Mouse (Mus musculus): ENCODE measurements around the gene Wwox. TPM values are rescaled to one million over a fixed set of nuclear protein-coding genes. Genes with fewer than 3 reads are reported as not detected.

Wwox gene
- polyA plus RNA-seq, 1 experiment from 2014 or later, result 11.6 TPM

DNA sequence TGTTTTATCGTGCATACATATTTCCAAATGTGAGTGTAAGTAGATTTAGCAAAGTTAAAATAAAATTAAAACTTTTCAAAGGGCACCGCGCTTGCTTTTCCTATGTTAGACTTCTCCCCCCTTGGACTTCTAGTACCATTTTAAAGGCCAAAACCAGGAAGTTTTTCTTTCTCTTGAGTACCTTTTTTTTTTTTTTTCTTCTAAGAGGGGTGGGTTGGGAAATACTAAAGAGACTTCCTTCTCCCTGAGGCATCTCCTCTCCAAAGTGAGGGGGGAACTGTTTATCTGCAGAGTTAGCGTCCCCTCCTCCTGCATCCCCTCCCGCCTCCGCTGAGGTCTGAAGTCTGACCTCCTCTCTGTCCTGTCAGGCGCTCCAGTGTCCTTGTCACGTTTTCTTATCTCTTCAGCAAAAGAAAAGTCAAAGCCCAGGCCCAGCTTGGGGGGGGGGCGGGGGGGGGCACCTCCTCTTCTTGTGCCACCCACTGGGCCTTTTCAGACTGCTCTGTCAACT is 437.3 kb downstream of the Wwox start:
- Histone ChIP-seq H3K27ac (ENCODE audit: low read length) (peak overlapping the region; percentile 77), H3K9me3 (ENCODE audit: low read length) (no peaks in the 10 kb centered on the region), H3K4me2 (replicated peaks; ENCODE audit: low read depth, low read length) (peak overlapping the region; percentile 32; the same call in 1 of the 2 replicates), H3K9ac (replicated peaks; ENCODE audit: low read depth) (no peak overlapping the region), H3K36me3 (ENCODE audit: insufficient read depth, low read length) (no peaks in the 10 kb centered on the region), H3K4me3 (ENCODE audit: low read depth, low read length) (no peak overlapping the region), H3K27me3 (replicated peaks; ENCODE audit: insufficient read depth, low read length) (no peaks in the 10 kb centered on the region), H3K4me1 (ENCODE audit: insufficient read depth, low read depth, low read length) (peaks cover 8% of the 10 kb centered on the region)
- TF ChIP-seq EP300 (IDR thresholded peaks at IDR 0.05) (peak; percentile 28; the same call in 1 of the 2 replicates), CTCF (IDR thresholded peaks at IDR 0.05) (no peak)
- DNase-seq (ENCODE audit: low spot score) (peak; percentile 65), ATAC-seq (peak; percentile 14; the same call in 1 of the 2 replicates)
- WGBS, result 15% methylated on average over 9 of the region's 9 CpGs

GRCm38 (mm10) chr8:114877234-114877633 is 437.8 kb downstream of the Wwox start:
- Histone ChIP-seq H3K9ac (replicated peaks; ENCODE audit: low read depth) (no peak overlapping the region), H3K4me1 (ENCODE audit: insufficient read depth, low read depth, low read length) (peaks cover 8% of the 10 kb centered on the region), H3K27me3 (replicated peaks; ENCODE audit: insufficient read depth, low read length) (no peaks in the 10 kb centered on the region), H3K4me3 (ENCODE audit: low read depth, low read length) (no peak overlapping the region), H3K27ac (ENCODE audit: low read length) (no peak overlapping the region), H3K4me2 (replicated peaks; ENCODE audit: low read depth, low read length) (no peak overlapping the region; the same call in 1 of the 2 replicates), H3K36me3 (ENCODE audit: insufficient read depth, low read length) (no peaks in the 10 kb centered on the region), H3K9me3 (ENCODE audit: low read length) (no peaks in the 10 kb centered on the region)
- DNase-seq (ENCODE audit: low spot score) (no peak), ATAC-seq (no peak)
- TF ChIP-seq CTCF (IDR thresholded peaks at IDR 0.05) (no peak), EP300 (IDR thresholded peaks at IDR 0.05) (no peak)
- 73% methylated on average over 10 of the region's 10 CpGs for WGBS

GRCm38 (mm10) chr8:114878449-114879276 is 439.2 kb downstream of the Wwox start:
- Histone ChIP-seq H3K4me3 (ENCODE audit: low read depth, low read length) (no peak overlapping the region), H3K9me3 (ENCODE audit: low read length) (no peaks in the 10 kb centered on the region), H3K4me1 (ENCODE audit: insufficient read depth, low read depth, low read length) (peaks cover 8% of the 10 kb centered on the region), H3K4me2 (replicated peaks; ENCODE audit: low read depth, low read length) (no peak overlapping the region), H3K36me3 (ENCODE audit: insufficient read depth, low read length) (no peaks in the 10 kb centered on the region), H3K27me3 (replicated peaks; ENCODE audit: insufficient read depth, low read length) (no peaks in the 10 kb centered on the region), H3K27ac (ENCODE audit: low read length) (no peak overlapping the region), H3K9ac (replicated peaks; ENCODE audit: low read depth) (no peak overlapping the region)
- WGBS, result 79% methylated on average over 14 of the region's 14 CpGs
- no peak for DNase-seq (ENCODE audit: low spot score)
- no peak for TF ChIP-seq CTCF (IDR thresholded peaks at IDR 0.05)
- TF ChIP-seq EP300 (IDR thresholded peaks at IDR 0.05), result no peak
- ATAC-seq, result no peak

GRCm38 (mm10) chr8:114879277-114879568 is 439.8 kb downstream of the Wwox start:
- no peak for DNase-seq (ENCODE audit: low spot score)
- ATAC-seq, result no peak
- Histone ChIP-seq H3K4me2 (replicated peaks; ENCODE audit: low read depth, low read length) (no peak overlapping the region), H3K36me3 (ENCODE audit: insufficient read depth, low read length) (no peaks in the 10 kb centered on the region), H3K9ac (replicated peaks; ENCODE audit: low read depth) (no peak overlapping the region), H3K4me1 (ENCODE audit: insufficient read depth, low read depth, low read length) (peaks cover 8% of the 10 kb centered on the region), H3K27me3 (replicated peaks; ENCODE audit: insufficient read depth, low read length) (no peaks in the 10 kb centered on the region), H3K27ac (ENCODE audit: low read length) (no peak overlapping the region), H3K4me3 (ENCODE audit: low read depth, low read length) (no peak overlapping the region), H3K9me3 (ENCODE audit: low read length) (no peaks in the 10 kb centered on the region)
- WGBS, result 88% methylated on average over 4 of the region's 4 CpGs
- TF ChIP-seq CTCF (IDR thresholded peaks at IDR 0.05) (no peak), EP300 (IDR thresholded peaks at IDR 0.05) (no peak)

GRCm38 (mm10) chr8:114879678-114880077 is 440.2 kb downstream of the Wwox start:
- DNase-seq (ENCODE audit: low spot score), result no peak
- ATAC-seq, result no peak
- Histone ChIP-seq H3K27me3 (replicated peaks; ENCODE audit: insufficient read depth, low read length) (no peaks in the 10 kb centered on the region), H3K4me2 (replicated peaks; ENCODE audit: low read depth, low read length) (no peak overlapping the region), H3K4me1 (ENCODE audit: insufficient read depth, low read depth, low read length) (peaks cover 8% of the 10 kb centered on the region), H3K9me3 (ENCODE audit: low read length) (no peaks in the 10 kb centered on the region), H3K4me3 (ENCODE audit: low read depth, low read length) (no peak overlapping the region), H3K36me3 (ENCODE audit: insufficient read depth, low read length) (no peaks in the 10 kb centered on the region), H3K27ac (ENCODE audit: low read length) (no peak overlapping the region), H3K9ac (replicated peaks; ENCODE audit: low read depth) (no peak overlapping the region)
- TF ChIP-seq CTCF (IDR thresholded peaks at IDR 0.05) (no peak), EP300 (IDR thresholded peaks at IDR 0.05) (0 out of 2 replicates have a peak, but pooled peaks have one; percentile 19)
- WGBS, result 38% methylated on average over 2 of the region's 2 CpGs

- Histone ChIP-seq H3K27me3 (replicated peaks; ENCODE audit: insufficient read depth, low read length) (no peaks in the 10 kb centered on the region), H3K9ac (replicated peaks; ENCODE audit: low read depth) (no peak overlapping the region), H3K4me2 (replicated peaks; ENCODE audit: low read depth, low read length) (no peak overlapping the region), H3K4me1 (ENCODE audit: insufficient read depth, low read depth, low read length) (peaks cover 8% of the 10 kb centered on the region), H3K27ac (ENCODE audit: low read length) (no peak overlapping the region), H3K36me3 (ENCODE audit: insufficient read depth, low read length) (no peaks in the 10 kb centered on the region), H3K4me3 (ENCODE audit: low read depth, low read length) (no peak overlapping the region), H3K9me3 (ENCODE audit: low read length) (no peaks in the 10 kb centered on the region)
- WGBS, result 70% methylated on average over 8 of the region's 8 CpGs
- ATAC-seq (no peak), DNase-seq (ENCODE audit: low spot score) (no peak)
- TF ChIP-seq EP300 (IDR thresholded peaks at IDR 0.05) (no peak), CTCF (IDR thresholded peaks at IDR 0.05) (no peak)
Observed at GRCm38 (mm10) chr8:114880475-114881135, 441.1 kb downstream of the Wwox start.

Measured in lung, postnatal 0 days (tissue).